Mouse (Mus musculus) CD4-positive helper T cell, adult 2 months (primary cell): ENCODE results near the gene Srxn1.
"Not testable (repeated sequence)": the region's sequence is repeated elsewhere in the genome, so short reads cannot be mapped to it uniquely, and the experiment has no call there.

ENCODE experiments used
- DNase-seq: peaks from one replicate; pipeline ENCODE4 v3.0.0-alpha.2; 2012; ENCODE audit warnings: low read depth, missing footprints, low spot score

Srxn1 gene

GRCm38 (mm10) chr2:152105318-152106224 is at the start of gene Srxn1:
Gene Srxn1, plus strand, starts transcription at chr2:152105516.
- DNase-seq: peak; percentile 79

GRCm38 (mm10) chr2:152056368-152057251 is 48.7 kb upstream of the Srxn1 start:
- DNase-seq: no peak

GRCm38 (mm10) chr2:152057252-152057563 is 48.1 kb upstream of the Srxn1 start:
- no peak for DNase-seq

- DNase-seq: not testable (repeated sequence)
Measured at GRCm38 (mm10) chr2:152062817-152063216, 42.5 kb upstream of the Srxn1 start.

- DNase-seq: no peak
Measured at GRCm38 (mm10) chr2:152068660-152069433, 36.5 kb upstream of the Srxn1 start.

- DNase-seq: no peak
Measured at GRCm38 (mm10) chr2:152069434-152069786, 35.9 kb upstream of the Srxn1 start.

GRCm38 (mm10) chr2:152069941-152070340 is 35.4 kb upstream of the Srxn1 start:
- no peak for DNase-seq

- DNase-seq: no peak
Measured at GRCm38 (mm10) chr2:152074521-152074920, 30.8 kb upstream of the Srxn1 start.

- DNase-seq: no peak
Measured at GRCm38 (mm10) chr2:152075294-152075889, 29.9 kb upstream of the Srxn1 start.

GRCm38 (mm10) chr2:152077337-152077736 is 28.0 kb upstream of the Srxn1 start:
- no peak for DNase-seq

GRCm38 (mm10) chr2:152080685-152081541 is 24.4 kb upstream of the Srxn1 start, which contains the start of gene Scrt2:
Gene Scrt2, plus strand, starts transcription at chr2:152081529.
- DNase-seq: no peak

GRCm38 (mm10) chr2:152081641-152082448 is 23.5 kb upstream of the Srxn1 start:
- peak; percentile 62 for DNase-seq

GRCm38 (mm10) chr2:152082456-152083285 is 22.6 kb upstream of the Srxn1 start:
- DNase-seq: no peak

- no peak for DNase-seq
Measured at GRCm38 (mm10) chr2:152083411-152083810, 21.9 kb upstream of the Srxn1 start.

- DNase-seq: no peak
Measured at GRCm38 (mm10) chr2:152084298-152084697, 21.0 kb upstream of the Srxn1 start.

- no peak for DNase-seq
Measured at GRCm38 (mm10) chr2:152085414-152085813, 19.9 kb upstream of the Srxn1 start.

GRCm38 (mm10) chr2:152086451-152086850 is 18.9 kb upstream of the Srxn1 start:
- DNase-seq: no peak

- DNase-seq: no peak
Measured at GRCm38 (mm10) chr2:152087111-152087510, 18.2 kb upstream of the Srxn1 start.

- no peak for DNase-seq
Measured at GRCm38 (mm10) chr2:152089078-152089477, 16.2 kb upstream of the Srxn1 start.
